Mouse (Mus musculus): Measurements from ENCODE around the gene Thoc3. TPM values are rescaled to one million over a fixed set of nuclear protein-coding genes. Genes with fewer than 3 reads are reported as not detected.

Thoc3 gene
- total RNA-seq, 2 experiments from 2014 or later: 27.9 to 41.2 TPM

DNA sequence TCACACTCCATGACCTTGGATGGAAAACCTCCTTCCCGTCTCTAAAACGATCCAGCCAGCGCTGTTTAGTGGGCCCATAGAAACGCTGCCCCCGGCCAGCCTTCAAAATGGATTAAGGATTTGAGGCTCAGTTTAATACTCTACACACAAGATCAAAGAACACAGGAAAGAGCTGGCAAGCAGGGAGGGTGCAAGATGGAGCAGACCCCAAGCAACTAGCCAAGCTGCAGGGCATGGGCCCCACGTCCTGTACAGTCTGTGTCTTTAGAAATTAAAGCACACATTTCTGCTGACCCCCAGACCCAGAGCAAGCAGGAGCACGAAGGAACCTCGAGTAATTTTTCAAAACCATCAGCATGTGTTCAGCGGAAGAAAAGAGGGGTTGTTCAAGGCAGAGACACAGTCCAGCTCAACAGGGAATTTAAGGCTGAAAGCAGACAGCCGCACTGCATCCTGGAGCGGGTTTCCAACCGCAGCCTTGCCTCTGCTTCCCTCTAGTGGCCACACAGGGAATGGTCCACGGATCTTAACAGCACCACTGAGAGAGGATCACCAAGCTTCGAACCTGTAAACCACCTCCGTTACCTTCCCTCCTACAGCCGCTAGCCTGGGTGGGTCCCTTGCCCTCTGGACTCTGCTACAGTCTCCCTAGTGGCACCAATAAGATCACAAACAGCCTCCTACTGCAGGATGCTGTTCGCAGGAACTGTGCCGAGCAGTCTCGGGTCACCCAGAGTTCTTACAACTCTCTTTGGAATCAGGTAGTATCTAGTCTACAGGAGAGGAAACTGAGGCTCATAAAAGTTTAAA lies 21.8 kb downstream of the Thoc3 start:
- peak; percentile 81 to 94 for DNase-seq (ENCODE audit: low spot score in 2 of 2)

DNA sequence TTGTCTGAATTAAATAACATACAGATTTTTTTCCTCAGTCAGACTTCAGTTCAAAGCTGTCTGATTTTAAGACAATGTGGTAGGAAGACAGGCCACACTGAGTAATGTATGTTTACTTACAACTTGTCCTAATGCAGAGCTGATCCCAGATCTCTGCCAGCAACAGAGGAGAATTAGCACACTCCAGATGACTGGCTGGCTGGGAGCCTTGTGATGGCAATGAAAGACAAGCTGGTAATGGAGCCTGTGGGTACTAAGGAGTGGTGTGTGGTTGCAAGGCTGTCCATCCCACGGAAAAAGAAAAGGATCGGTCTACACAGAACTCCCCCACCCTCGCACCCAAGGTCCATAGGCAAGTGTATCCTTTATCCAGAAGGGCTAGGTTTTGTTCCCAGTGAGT lies 25.0 kb downstream of the Thoc3 start:
- DNase-seq (ENCODE audit: low spot score in 2 of 2): peak; percentile 70 to 79

DNA sequence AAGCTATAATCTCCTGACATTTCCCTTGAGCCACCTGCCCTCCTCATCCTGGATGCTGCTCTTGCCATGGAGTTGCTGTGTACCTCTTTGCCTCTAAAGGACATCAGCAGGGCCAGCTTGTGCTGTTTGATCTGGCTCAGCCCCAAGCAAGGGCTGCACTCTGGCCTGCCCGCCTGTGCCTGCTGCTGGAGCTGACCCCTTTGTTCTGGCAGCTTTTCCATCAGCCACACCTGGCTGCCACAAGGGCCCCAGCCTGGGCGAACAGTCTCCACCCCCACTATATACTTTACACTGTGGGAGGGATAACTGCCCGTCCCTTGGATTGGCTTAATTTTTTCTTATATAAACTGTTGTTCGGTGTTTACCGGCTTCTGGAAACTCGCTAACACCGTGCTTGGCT lies 28.7 kb downstream of the Thoc3 start:
- DNase-seq (ENCODE audit: low spot score in 2 of 2): no peak

DNA sequence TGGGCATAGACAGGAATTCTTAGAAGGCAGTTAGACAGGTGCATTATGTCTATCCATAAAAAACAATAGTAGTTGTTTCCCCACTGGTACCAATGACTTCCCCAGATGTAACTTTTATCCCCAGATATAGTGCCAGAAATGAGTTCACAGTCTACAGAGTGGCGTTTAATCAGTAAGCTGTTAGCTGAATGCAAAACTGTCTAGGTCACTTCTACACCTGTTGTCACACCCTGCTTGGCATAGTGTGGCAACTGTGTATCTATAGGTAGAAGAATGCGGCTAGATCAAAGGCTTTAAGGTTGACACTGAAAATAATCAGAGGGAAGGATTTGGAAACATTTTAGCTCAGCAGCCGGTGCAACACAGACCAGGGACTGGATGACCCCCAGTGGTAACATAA lies 29.8 kb downstream of the Thoc3 start:
- DNase-seq (ENCODE audit: low spot score in 2 of 2): no peak

DNA sequence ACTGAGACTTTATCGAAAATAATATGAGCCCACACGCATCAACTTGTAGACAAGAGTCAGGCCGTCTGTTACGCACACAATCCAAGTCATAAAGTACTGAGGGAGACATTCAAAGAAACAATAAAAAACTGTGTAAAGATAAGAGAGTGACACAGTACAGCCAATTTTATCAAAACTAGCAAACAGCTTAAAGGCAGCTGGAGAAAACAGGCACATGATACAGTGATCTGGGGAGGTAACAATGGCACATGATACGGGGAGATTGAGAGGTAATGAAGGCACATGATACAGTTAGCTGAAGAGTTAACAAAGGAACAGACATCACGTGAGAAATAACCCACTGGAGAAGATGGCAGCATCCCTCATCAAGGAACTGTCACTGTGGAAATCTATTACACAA lies 31.6 kb downstream of the Thoc3 start:
- DNase-seq (ENCODE audit: low spot score in 2 of 2): no peak

DNA sequence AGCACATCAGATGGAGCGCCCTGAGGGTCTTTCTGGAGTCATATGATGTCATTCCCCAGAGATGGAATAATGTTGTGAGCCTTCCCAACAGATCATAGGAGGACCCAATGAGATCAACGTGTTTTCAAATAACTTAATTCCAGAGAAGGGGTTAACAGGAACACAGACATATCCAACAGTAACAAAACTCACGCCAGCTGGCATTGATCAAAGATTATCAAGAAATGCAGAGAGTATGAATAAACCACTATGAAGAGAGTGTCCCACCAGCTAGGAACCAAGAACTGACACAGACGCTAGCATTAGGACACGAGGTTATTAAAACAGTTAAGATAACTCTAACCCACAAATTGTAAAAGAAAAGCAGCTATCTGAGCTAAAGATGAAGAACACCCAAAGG lies 32.0 kb downstream of the Thoc3 start:
- DNase-seq (ENCODE audit: low spot score in 2 of 2): no peak

DNA sequence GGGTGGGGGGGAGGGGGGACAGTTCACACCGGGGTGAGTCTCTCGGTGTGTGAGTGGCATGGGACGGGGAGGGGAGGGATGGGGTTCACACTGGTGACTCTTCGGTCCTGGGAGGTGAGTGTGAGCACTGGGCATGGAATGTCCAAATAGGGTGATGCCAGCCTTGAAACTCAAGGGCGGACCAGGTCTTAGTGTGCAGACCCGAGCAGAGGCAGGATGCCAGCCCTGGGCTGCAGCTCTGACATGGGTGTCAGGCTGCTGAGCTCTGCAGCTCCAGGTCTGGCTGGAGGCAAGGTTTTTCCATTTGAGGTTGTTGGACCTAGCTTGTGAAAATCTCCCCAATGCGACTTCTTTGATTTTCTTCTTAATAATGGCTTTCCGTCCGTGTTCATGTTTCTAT lies 37.5 kb downstream of the Thoc3 start:
- DNase-seq (ENCODE audit: low spot score in 2 of 2): no peak

DNA sequence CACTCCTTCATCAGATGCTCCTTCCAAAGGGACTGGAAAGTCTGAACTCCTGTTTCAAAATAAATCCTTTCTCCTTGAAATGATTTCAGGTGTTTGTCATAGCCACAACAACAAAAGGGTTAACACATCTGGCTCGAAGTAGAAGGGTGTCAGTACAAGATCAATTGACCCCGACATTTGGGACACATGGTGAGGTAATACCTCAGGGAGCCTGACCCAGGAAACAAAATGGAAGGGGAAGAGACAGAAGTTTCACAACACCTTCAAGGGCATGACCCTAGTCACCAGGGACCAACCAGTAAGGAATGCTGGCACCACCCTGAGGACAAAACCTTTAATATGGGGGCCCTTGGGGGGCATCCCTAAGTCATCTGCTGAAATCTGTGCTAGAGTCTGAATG lies 38.6 kb downstream of the Thoc3 start:
- no peak for DNase-seq (ENCODE audit: low spot score in 2 of 2)

DNA sequence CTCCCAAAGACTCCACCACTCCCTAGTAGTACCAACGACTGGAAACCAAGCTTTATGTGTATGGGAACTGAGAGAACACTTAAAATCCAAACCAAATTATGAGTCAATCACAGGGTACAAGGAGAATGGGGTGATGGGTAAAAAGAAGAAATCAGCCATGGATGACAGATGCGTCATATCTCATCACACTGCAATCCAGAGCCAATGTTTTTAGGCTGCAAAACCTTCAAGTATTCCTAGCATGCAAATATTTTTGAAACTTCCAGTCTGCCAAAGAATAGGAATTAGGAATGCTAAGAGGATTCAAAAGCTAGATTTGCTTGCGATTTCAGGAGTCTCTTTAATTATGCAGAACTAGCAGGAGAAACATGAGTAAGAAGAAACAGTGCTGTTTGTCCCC lies 39.9 kb downstream of the Thoc3 start:
- DNase-seq (ENCODE audit: low spot score in 2 of 2): peak in 1 of 2 experiments; percentile 42

DNA sequence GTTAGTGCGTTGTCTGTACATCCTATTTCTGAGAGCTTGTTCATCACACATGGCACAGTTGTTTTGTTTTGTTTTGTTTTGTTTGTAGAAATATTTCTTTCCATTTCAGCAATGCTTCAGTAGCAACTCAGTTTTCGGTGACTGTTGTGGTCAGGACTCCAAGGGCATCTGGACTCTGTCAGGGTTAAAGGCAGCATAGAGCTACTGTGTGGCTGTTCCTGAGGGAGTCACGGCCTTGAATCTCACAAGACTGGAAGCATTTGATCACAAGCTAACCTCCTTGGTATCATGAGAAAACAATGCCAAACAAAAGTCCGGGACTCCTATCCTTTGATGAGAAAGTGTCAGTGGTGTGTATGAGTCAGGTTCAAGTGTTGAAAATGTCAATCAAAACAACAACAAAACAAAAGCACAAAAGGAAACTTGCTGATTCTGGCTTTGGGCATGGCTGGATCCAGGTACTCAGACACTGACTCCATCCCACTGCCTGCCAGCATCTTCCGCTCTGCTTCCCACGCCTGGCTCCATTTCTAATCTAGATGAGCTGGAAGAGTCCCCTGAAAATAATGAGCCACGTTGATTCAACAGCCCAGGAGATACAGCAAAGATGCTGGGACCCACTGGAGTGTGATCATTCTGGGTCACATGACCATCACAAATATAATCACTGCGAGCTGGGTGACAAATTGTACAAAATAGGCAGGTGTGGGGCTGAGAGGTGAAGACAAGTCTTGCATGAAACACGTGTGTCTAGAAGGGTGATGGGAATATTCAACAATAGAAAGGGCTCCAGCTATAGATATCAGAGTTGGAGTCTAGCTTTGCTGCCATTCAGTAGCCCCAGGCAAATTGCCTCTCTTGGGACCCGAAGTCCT lies 41.6 kb downstream of the Thoc3 start:
- DNase-seq (ENCODE audit: low spot score in 2 of 2): no peak

DNA sequence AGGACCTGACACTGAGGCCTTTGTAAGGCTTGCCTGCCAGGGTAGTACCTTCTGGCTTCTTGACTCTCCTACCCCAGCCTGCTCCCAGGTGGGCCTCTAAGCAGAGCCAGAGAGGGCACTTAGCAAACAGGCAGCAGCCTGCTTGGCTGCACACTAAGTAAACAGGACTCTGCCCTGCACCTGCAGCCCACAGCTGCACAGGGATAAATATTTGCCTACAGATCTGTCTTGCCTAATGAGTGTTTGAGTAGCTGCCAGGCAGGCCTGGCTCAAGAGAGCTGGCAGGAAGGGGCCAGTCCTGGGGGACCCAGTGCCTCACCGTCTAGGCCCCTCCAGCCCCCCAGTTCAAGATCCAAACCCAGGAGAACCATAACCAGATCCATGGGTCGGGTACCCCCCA lies 43.4 kb downstream of the Thoc3 start:
- no peak for DNase-seq (ENCODE audit: low spot score in 2 of 2)

DNA sequence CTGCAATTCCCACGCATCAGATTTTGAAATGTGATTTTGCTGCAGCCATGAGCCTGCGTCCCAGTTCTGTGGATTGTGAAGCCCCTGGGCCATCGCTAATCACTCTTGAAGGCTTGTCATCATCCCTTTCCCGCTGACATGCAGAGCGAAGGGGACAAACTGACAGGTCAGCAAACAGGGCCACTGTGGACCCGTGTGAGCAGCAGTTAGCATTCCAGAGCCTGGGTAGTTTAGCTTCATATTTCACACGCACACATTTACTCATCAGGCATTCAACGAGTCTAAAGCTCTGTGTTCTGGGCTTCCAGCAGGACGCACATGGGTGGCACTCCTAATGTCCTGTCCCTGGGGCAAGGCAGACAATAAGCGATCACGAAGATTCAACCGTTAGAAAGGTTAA lies 48.4 kb downstream of the Thoc3 start:
- no peak for DNase-seq (ENCODE audit: low spot score in 2 of 2)

DNA sequence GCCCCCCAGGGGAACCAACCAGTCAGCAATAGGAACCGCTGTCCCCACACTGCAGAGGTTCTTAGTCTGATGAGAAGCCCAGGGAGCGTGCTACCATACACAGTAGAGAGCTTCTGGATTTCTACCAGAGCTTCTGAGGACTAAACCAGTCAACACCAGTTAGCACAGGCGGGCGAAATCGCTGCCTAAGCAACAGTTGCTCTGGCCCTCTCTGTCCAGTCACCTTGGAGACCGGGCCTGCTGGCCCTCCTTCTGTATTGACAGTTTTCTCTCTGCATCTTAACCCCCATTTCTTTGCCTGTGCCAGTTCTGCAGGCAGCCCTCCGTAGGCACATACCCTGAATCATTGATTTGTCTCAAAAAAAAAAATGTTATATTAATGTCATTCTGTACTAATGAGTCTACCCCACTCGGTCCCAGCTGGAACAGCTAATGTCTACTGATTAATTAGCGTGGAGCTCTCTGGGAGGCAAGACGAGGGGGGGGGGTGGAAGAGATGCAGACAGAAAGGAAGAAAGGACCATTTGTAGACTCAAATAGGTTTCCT lies 49.8 kb downstream of the Thoc3 start:
- peak; percentile 35 to 47 for DNase-seq (ENCODE audit: low spot score in 2 of 2)

DNA sequence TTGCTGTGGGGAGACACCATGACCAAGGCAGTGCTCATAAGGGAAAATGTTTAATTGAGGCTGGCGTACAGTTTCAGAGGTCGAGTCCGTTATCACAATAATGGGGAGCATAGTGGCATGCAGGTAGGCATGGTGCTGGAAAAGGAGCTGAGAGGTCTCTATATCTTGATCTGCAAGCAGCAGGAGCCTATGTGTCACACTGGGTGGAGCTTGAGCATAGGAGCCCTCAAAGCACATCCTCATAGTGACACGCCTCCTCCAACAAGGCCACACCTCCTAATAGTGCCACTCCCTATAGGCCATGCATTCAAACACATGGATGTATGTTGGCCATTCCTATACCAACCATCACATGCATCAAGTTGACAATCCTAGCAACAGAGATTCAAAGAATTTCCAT lies 53.6 kb downstream of the Thoc3 start:
- no peak for DNase-seq (ENCODE audit: low spot score in 2 of 2)

DNA sequence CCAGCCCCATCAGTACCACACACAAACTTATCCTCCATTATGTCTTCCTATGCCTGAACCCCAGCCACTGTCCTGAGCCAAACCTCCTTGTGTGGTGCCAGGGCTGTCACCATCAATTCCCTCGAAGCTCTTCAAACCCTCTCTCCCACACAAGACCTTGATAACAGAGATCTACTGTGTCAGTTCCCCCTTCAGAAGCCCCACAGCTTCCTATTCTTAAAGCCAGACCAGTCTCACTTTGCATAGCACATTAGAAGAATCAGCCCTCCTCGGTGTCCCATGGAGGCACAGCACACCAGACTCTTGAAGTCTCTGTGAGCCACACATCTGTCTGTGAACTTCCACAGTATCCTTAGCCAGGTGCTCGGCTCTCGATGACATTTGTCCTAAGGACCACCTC lies 55.9 kb downstream of the Thoc3 start:
- DNase-seq (ENCODE audit: low spot score in 2 of 2): no peak

DNA sequence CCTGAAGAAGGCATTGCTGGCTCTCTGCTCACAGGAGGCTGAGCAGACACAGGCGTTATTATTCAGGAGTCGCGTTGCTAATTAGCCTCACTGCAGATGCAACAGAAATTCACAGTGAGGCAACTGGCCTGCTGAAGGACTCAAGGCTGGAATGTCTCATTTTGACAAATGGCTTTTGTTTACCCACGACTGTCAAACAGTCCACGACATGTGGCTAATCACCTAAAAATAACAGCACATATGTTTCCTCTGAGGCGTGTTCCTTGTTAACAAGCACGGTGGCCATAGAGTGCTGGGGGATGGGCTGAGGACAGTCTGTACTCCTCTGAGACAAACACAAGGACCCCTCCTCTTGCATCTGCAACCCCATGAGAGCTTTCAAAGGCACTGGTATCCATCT lies 56.4 kb downstream of the Thoc3 start:
- DNase-seq (ENCODE audit: low spot score in 2 of 2): no peak

DNA sequence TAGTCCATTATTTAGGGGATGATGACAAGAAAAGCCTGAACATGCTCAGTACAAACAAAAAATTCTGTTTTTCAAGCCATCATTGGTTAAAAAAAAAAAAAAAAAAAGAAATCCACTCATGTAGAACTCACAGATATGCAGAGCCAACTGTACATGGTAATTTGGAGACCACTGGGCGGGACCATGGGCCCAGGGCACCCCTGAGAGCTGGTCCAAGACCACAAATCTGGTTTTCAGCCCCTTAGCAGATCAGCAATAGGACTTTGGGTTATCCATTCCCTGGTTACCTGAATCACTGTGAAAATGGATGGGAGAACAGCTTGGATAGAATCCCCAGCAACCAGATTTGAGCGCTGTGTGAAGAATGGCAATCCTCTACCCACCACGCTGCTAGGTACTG lies 57.0 kb downstream of the Thoc3 start:
- DNase-seq (ENCODE audit: low spot score in 2 of 2): no peak

Other genes starting within 250 kb of the Thoc3 start
- 100 to 1,000 TPM; 963 to 982 TPM for gene Cplx2, start 97.5 kb downstream of the Thoc3 start, total RNA-seq (2021)
- 10 to 100 TPM; 15.2 to 16.0 TPM for gene Simc1, start 34.9 kb upstream of the Thoc3 start, total RNA-seq (2021)
- 100 to 1,000 TPM; 145 to 151 TPM for gene 4833439L19Rik, start 96.6 kb upstream of the Thoc3 start, total RNA-seq (2021)
- 10 to 100 TPM; 35.9 to 38.7 TPM for gene Arl10, start 106.2 kb upstream of the Thoc3 start, total RNA-seq (2021)
- gene Nop16, start 121.2 kb upstream of the Thoc3 start, total RNA-seq (2021): 10 to 100 TPM; 25.0 to 26.1 TPM
- 100 to 1,000 TPM; 170 to 174 TPM for gene Higd2a, start 121.4 kb upstream of the Thoc3 start, total RNA-seq (2021)
- gene Cltb, start 142.5 kb upstream of the Thoc3 start, total RNA-seq (2021): 100 to 1,000 TPM; 263 to 281 TPM
- 10 to 100 TPM; 52.8 to 56.7 TPM for gene Faf2, start 152.9 kb upstream of the Thoc3 start, total RNA-seq (2021)
- 100 to 1,000 TPM; 164 to 179 TPM for gene Rnf44, start 225.1 kb upstream of the Thoc3 start, total RNA-seq (2021)
- gene Cdhr2, start 232.6 kb upstream of the Thoc3 start, total RNA-seq (2021): under 1 TPM; 0.20 to 0.22 TPM

Measured in layer of hippocampus, adult 18-20 months (tissue).